Mouse (Mus musculus) megakaryocyte, adult 5-6 weeks (primary cell): ENCODE measurements around the gene Fpgs. TPM values are rescaled to one million over a fixed set of nuclear protein-coding genes. Genes with fewer than 3 reads are reported as not detected.
A peak's percentile ranks its signal among the peaks of the same experiment; 100 is the strongest.

ENCODE experiments used
- ATAC-seq: 2 replicates; pipeline ENCODE4 v1.8.0; 2016; ENCODE audit warnings: mild to moderate bottlenecking, inconsistent platforms; ENCODE audit not compliant: poor library complexity, severe bottlenecking
- total RNA-seq, 2 experiments: library from RNA; stranded (forward) in 1 of 2; stranded (reverse) in 1 of 2; fragments of 153-499, 151-499 nt in 1 of 2; fragments of 221-1000, 200-1000 nt in 1 of 2; gene quantifications; 2 replicates each; pipeline versions ENCODE4 v1.2.3 to v1.2.4; 2015 to 2017

Fpgs gene
- total RNA-seq, 2 experiments from 2014 or later: 3.0 to 4.6 TPM

DNA sequence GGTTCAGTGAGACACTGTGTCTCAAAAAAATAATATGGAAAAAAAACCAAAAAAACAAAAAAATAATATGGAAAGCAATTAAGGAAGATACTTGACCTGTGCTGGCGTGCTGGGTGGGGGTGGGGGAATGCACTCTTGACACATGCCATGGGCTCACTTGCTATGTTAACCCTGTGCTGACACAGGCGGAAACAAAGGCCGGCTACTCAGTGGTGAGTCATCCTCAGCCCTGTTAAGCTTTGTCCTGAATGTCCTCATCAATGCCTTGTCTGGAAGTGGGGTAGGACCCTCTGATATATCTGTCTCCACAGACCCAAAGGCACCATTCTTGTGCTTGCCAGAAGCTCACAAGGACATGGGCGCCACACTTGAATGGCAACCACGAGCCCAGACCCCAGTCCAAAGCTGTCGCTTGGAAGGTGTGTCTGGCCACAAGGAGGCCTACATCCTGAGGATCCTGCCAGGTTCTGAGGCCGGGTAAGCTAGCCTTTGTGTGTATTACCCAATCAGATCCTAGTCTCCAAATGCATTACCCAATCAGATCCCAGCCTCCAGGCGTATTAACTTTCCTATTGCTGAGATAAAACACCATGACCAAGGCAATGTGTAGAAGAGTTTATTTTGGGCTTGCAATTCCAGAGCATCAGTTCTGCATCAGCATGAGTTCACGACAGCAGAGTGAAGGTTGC lies 31.9 kb downstream of the Fpgs start:
- no peak for ATAC-seq

GRCm38 (mm10) chr2:32671147-32671546 lies 32.8 kb downstream of the Fpgs start:
- no peak for ATAC-seq

- ATAC-seq: no peak
These were observed 34.1 kb downstream of the Fpgs start for GRCm38 (mm10) chr2:32669876-32670275.

GRCm38 (mm10) chr2:32668176-32668575 lies 35.8 kb downstream of the Fpgs start:
- no peak for ATAC-seq

DNA sequence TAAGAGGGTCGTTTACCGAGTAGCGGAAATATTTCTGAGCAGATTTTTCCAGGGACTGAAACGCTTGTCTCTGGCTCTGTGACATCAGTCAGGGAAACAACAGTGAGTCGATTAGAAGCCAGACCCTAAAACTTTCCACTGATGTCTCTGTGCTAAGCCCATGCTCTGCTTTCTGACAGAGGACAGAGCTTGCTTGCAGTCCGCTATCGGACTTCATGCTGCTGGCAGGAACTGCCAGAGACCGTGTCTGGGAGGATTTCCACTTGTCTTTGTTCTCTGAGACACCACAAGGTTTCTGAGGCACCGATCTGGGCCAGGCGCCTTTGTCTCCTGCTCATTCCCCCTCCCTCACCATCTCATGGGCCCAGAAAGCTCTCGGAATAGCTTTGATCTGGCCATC lies 36.2 kb downstream of the Fpgs start:
- ATAC-seq: no peak

GRCm38 (mm10) chr2:32665853-32666252 lies 38.1 kb downstream of the Fpgs start:
- no peak for ATAC-seq

GRCm38 (mm10) chr2:32665345-32665744 lies 38.6 kb downstream of the Fpgs start:
- no peak for ATAC-seq

DNA sequence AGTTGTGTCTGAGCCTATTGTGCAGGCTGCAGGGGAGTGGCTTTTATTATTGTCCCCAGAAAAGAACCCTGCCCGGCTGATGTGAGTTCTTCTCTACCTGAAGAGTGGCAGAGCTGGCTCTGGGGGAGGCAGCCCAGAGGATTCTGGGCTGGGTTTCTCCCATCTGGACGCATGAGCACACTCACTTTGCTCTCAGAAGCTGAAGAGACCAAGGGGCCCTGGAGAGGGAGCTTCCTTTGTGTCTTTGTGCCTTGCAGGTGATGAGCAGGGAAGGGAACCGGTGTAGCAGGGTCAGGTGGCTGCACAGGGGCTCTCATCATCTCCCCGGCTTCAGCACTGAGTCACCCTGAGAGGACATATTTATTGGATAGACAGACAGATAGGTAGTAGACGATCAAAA lies 41.7 kb downstream of the Fpgs start:
- ATAC-seq: no peak

GRCm38 (mm10) chr2:32661509-32662107 lies 42.3 kb downstream of the Fpgs start:
- no peak for ATAC-seq

DNA sequence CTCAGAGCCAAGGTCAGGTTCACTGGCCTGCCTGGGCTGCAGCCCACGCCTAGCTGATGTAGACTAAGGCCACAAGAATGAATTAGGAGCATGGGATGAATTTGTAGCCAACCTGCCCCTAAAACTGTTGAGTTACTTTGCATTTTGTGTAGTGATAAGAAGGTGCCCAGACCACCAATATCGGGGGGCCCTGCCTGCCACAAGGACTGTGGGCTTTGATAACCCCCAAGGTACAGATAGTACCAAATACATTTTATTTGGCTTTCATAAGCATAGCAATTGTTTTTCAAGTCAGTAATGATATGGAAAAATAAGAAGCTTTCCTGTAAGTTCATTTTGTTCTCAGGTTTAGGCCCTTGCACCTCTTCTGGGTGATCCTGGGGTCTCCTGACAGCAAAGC lies 45.1 kb downstream of the Fpgs start:
- ATAC-seq: no peak

- ATAC-seq: no peak
These were observed 48.1 kb downstream of the Fpgs start for GRCm38 (mm10) chr2:32655826-32656225.

- no peak for ATAC-seq
These were observed 48.6 kb downstream of the Fpgs start for GRCm38 (mm10) chr2:32655394-32655744.

GRCm38 (mm10) chr2:32654743-32655393 lies 49.1 kb downstream of the Fpgs start:
- peak; percentile 40 for ATAC-seq

GRCm38 (mm10) chr2:32653764-32654163 lies 50.2 kb downstream of the Fpgs start:
- no peak for ATAC-seq

- ATAC-seq: no peak
These were observed 56.6 kb downstream of the Fpgs start for GRCm38 (mm10) chr2:32647366-32647765.

DNA sequence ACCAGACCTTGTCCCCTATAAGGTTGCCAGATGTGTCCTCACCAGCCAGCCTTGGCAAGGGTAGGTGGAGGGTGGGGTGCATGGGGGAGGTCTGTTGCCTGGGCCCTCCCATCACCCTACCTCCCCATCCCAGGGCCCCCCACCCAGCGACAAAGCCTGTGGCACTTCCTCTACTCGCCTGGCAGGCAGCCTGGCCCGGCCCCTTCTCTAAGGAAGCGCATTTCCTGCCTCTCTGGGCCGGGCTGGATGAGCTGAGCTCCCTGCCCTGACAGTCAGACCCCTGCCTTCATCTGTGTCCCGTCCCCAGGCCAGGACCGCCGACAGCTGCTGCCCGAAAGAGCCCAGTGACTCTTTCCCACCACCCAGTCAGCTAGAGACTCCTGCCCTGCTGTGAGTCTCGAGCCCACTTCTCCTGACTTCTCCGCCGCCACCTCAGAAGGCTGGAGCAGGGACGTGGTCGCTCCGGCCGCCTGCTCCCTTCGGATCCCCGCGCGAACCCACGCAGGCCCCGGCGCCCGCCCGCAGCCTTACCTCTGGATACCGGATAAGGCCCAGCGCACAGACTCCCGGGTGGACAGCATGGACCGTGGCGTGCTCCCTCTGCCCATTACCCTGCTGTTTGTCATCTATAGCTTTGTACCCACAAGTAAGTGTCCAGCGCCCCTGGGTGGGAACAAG lies 57.4 kb downstream of the Fpgs start, which contains the start of gene Eng:
TSS of gene Eng (plus strand) at position 217 of the 678 bp plus-strand sequence.
- peak; percentile 33 for ATAC-seq

DNA sequence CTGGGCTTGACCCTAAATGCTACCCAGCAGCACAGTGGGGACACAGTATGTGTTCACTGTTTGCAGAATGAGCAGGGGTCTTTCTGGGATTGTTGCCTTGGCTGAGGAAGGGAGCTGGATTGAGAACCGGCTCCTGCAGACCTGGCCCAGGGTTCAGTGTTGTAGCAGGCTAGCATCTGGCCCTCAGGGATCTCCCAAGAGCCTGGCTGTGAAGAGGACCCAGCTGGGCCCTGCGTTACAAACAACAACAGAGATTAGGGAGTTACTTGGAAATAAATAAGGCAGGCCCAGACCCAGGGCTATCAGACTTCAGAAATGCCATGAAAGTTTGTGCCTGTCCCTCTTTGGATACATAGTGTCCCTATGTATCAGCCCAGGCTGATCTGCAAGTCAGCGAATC lies 58.3 kb downstream of the Fpgs start:
- ATAC-seq: no peak

DNA sequence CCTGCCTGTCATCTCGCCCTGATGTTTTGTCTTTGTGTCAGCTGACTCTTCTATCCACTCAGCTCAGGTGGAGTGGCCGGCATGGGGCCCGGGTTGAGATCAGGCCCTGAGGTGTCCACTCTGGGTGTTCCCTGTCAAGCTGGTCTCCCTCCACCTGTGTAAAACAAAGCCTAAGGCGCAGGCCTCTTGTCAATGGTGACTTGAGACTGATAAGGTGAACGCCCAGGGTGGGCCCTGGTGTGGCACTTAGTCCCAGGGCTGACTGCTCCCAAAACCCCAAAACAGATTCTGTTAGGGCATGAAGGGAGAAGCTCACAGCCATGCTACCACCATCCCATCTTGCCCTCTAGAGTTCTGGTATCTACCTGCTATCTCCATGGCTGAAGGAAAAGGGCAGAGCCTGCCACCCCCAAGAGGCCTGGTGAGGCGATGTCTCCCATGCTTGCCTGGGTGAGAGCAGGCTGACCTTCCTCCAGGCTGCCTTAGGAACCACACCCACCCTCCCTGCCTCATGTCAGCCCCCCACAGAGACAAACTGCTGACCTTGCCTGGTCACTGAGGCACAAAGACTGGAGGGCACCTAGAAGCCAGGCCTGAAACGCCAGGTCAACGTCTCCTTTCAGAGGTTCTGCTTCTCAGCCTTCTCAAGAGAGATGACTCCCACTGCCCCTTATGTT lies 59.0 kb downstream of the Fpgs start:
- no peak for ATAC-seq

DNA sequence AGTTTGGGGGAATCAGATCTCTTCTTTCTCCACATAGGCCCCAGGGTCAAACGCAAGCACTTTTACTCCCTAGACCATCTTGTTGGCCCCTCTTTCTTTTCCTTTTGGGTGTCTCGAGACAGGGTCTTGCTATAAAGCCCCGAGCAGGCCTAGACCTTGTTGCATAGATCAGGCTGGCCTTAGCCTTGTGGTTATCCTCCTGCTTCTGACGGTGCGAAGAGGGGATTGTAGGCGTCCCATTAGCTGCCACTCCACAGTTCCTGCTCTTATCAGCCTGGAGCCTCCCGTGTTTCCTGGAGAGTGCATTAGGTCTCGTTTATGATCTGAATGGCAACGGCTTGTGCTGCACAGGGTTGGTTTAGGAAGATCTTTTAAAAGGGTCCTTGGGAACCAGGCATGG lies 59.9 kb downstream of the Fpgs start:
- no peak for ATAC-seq

DNA sequence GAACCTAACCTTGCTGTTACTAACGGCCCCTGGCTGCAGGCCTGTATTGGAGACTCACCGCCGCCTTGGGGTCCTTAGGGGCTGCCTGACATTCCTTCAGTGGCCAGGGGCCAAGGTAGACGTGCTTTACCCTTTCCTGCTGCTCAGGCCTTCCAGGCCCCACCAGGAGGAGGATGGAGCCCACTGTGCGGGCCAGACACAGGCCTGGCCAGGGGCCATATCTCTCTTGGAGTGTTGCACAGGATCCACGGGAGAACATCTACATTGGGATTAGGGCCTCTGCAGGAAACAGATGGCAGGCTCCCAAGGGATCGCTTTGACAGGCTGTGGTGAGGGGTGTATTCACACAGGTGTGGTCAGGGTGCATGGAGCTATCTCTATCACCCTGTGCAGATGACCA lies 61.1 kb downstream of the Fpgs start:
- ATAC-seq: no peak

DNA sequence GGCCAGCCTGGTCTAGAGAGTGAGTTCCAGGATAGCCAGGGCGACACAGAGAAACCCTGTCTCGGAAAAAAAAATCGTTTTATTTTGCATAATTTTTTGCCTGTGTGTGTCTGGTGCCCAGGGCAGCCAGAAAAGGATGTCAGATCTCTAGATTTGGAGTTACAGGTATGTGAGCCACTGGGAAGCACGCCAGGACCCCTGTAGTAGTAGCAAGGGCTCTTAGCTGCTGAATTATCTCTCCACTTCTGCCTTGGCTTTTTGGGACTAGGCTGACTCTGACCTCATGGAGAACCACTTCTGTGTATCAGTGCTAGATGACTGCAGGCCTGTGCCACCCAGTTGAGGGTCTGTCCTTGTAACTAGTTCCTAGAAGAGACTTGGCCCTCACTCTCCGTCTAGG lies 62.1 kb downstream of the Fpgs start:
- no peak for ATAC-seq
